Mouse (Mus musculus): Measurements from ENCODE around the gene Cd80.

DNA sequence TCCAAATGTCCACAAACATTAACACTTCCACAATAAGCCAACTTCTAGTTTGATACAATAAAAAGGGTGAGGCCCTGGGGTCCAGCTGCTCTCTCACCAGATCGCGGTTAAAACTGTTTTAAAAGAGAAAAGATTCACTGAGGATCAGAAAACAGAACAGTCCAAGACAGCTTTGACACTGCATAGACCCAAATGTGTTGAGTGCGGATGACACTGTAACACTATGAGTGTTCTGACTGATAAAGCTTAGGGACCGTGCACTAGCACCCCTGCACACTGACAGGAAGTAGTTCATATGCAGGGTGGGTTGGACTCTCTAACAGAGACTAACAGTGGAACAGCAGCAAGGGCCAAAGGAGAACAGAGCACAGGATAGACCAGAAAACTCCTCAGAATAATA, 1.4 kb upstream of the Cd80 start:
- TF ChIP-seq MXI1 (IDR thresholded peaks at IDR 0.05; ENCODE audit: low read depth, low read length) (no peak; the same call in 1 of the 2 replicates), CTCF (conservative IDR thresholded peaks at IDR 0.05 in 1 of 2, IDR thresholded peaks at IDR 0.05 in 1 of 2; ENCODE audit: low read depth in 2 of 2, low read length in 2 of 2) (no peak), ZNF384 (IDR thresholded peaks at IDR 0.05; ENCODE audit: low read depth, low read length) (no peak), JUND (conservative IDR thresholded peaks at IDR 0.05; ENCODE audit: low read depth, low read length) (no peak; the same call in 1 of the 2 replicates), ETS1 (conservative IDR thresholded peaks at IDR 0.05; ENCODE audit: low read depth, low read length) (peak; percentile 58; the same call in 1 of the 2 replicates), E2F4 (IDR thresholded peaks at IDR 0.05; ENCODE audit: insufficient replicate concordance, low read depth, low read length) (no peak), MEF2A (IDR thresholded peaks at IDR 0.05; ENCODE audit: borderline replicate concordance, low read depth, low read length) (no peak), BHLHE40 (IDR thresholded peaks at IDR 0.05; ENCODE audit: low read depth, low read length) (peak; percentile 86), EP300 (IDR thresholded peaks at IDR 0.05; ENCODE audit: low read length) (no peak; the same call in 1 of the 2 replicates), MAX (IDR thresholded peaks at IDR 0.05; ENCODE audit: low read length) (no peak), CHD1 (IDR thresholded peaks at IDR 0.05; ENCODE audit: low read depth, low read length) (no peak), RCOR1 (conservative IDR thresholded peaks at IDR 0.05; ENCODE audit: low read depth, low read length) (no peak), POLR2A (IDR thresholded peaks at IDR 0.05; ENCODE audit: low read depth, low read length) (peak; percentile 93), KAT2A (IDR thresholded peaks at IDR 0.05; ENCODE audit: insufficient replicate concordance, low read length) (no peak)
